Mouse (Mus musculus) urinary bladder, adult 2 months (tissue): Measurements from ENCODE around the gene Sf3b3. TPM values are rescaled to one million over a fixed set of nuclear protein-coding genes. Genes with fewer than 3 reads are reported as not detected.
"Not testable (repeated sequence)": the region's sequence is repeated elsewhere in the genome, so short reads cannot be mapped to it uniquely, and the experiment has no call there.

Experiments
- DNase-seq: peaks from one replicate; pipeline ENCODE4 v3.0.0; 2022; ENCODE audit warnings: low spot score
- polyA plus RNA-seq: library from polyadenylated mRNA; depleted of rRNA; stranded (reverse); fragments of >200 nt; gene quantifications from 2 replicates; pipeline ENCODE4 v1.2.3, GENCODE M21; 2012

Sf3b3 gene
- polyA plus RNA-seq, 1 experiment = 32.3 TPM

DNA sequence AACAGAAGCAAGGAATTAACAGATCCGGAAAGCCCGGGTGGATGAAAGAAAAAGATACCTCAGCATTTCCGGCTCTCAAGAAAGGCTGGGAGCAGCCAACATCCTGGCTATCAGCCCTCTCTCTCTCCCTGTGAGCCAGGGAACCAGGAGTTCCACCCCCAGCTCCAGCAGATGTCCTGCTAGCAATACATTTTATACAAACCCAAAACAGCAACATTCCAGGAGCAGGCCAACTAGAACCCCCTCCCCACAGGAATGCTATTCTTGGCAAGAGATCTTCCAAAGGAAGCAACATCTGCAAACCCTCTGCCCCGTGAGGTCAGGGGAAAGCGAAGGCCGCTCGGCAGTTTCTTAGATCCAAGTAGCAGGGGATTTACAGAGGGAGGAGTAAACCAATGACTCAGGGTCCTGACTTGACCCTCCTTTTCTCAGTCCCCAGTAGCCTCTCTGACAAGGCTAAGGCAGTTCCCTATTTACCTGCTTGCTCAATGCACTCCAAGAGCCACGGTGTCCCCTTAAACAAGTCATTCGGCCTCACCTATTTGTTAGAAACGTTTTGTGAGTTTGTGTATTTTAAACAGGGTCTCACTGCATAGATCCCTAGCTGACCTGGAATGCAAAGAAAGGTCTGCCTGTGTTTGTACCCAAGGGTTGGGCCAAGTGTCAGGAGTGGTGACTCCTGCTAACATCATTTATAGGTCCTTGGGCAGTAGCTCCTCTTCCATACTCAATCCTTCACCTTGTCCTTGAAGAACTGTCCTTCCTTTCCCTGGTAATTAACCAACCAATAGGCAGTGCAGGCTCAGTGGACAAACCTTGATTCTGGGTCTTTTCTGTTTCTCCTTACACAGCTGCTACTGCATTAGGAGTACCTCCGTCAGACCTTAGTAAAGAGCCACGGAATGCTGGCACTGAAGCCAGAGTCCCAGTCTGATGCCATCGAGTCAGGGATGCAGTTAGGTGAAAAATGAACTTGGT lies 37.8 kb downstream of the Sf3b3 start:
- no peak for DNase-seq

DNA sequence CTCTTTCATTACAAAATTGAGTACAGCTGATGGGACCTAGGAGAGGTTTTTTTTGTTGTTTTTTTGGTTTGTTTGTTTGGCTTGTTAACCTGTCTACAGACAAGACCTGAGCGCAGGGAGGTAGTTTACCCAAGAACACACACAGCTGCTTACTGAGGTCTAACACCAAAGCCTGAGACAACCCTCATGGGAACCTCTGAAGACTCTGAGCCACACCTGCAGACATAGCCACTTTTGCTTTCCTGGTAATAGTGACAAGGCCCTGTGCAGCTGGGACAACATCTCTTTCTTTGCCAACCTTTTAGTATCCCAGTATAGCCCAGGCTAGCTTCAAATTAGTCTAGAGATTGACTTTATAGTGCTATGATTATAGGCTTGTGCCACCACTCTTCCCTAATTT lies 40.4 kb downstream of the Sf3b3 start:
- no peak for DNase-seq

DNA sequence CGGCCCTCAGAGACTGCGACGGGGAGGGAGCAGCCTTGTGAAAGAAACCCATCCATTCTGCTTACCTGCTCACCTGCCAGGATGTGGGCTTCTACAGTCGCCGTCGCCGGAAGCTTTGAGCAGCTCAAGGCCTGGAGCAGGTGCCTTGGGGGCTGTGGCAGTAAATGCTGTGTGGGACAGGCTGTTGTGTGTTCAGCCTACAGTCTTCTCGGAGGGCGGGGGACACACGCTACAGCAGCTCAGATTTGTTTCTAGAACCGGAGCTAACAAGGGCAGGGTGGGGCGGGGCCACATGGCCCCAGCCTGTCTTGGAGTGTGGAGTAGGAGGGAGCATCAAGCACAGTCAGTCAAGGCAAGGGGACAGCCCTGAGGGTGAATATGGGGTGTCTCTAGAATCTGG lies 40.9 kb downstream of the Sf3b3 start, which contains the start of gene Il34:
Gene Il34 (minus strand): TSS at position 256 of the 400 bp plus-strand sequence.
- no peak for DNase-seq

DNA sequence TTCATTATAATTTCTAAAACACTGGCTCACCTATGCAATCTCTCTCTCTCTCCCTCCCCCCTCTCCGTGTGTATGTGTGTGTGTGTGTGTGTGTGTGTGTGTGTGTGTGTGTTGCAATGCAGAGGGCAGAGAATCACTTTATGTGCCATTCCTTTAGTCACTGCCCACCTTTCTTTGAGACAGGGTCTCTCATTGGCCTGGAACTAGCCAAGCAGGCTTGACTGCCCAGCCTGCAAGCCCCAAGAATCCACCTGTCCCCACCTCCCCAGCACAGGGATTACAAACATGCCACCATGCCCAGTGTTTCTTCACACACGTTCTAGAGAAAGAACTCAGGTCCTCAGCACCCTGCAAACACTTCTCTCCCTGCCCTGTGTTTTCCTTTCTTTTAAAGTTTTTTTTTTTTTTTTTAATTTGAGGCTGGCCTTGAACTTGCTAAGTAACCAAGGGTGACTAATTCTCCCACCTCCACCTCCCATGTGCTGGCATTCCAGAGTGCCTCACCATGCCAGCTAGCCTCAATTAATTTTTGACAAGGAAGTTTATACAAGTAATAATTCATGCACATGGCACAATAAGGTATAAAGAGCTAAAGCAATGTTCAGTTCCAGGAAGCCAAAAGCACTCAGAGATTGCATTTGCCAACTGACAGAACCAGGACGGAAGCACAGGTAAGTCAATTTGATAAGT lies 41.6 kb downstream of the Sf3b3 start:
- DNase-seq = no peak

DNA sequence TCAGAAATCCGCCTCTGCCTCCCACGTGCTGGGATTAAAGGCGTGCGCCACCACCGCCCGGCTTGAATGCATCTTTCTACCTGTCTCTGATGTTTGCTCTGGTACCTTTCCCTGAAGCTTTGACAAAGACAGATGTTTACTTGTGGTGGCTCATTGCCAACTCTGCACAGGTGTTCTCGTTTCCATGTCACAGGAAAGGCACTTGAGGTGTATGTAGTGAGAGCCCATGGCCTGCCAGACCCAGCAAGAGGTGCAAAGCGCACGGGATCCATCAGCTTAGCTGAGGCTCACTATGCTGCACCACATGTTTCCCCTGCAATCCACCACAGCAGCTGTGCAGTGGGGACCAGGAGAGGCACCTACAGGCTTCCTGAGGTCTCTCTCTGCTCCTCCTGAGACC lies 42.7 kb downstream of the Sf3b3 start:
- no peak for DNase-seq

DNA sequence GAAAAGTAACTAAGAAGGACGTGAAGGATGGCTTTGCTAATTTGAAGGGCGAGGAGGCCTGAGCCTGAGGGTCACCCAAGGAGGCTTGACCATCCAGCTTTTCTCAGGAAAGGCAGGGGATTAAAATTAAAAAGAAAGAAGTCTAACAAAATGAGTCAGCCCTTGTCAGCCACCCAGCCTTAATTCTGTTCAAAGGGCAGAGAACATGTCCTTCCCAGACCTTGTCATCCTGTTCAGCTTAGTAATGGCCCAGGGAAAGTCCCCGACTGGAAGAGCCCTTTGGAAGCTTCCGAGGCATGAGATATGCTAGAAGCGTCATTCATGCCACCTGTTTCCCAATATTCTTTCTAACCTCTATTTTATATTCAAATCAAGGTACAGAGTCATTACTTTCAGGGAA lies 43.6 kb downstream of the Sf3b3 start:
- DNase-seq = no peak

DNA sequence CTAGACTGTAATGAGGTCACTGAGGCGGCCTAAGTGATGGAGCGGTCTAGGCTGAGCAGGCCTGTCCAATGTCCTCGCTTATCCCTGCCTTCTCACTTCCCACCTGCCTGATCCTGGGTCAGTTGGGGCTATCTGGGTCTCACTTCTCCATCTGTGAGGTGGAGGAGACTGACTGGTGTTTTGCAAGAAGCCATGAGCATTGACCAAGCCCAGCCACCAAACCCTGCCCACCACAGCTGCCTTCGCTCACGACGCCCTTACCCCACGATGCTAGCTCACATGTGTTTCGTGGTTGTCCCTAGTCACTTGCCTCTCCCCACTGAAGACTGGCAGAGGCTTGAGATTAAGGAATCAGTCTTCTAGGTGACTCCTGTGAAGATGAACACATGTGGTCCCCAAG lies 49.5 kb downstream of the Sf3b3 start:
- DNase-seq = no peak

DNA sequence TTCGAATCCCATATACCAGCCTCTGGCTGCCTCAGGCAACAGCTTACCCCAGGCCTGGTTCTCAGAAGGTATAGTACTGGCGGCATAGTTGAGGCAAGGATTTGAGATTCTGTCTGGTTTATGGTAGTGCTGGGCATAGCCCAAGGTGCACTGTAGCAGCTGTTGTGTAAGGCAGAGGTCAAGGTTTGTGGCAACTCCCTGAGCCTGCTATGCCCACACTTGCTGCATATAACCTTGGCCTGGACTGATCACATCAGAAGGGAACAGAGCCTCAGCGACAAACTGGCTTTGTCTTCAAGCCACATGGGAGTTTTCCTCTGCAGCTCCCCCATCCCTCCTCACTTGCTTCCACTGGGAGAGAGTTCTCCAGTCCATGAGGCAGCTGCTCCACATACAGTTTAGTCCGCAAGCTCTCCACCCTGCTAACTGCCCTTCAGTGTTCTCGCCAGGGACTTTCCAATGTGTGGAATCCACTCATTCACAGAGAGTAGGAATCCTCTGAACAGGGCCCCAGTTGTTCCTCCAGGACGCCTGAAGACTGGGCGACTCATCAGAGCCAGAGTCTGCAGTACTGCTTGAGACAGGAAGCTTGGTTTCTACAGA lies 52.1 kb downstream of the Sf3b3 start:
- DNase-seq = no peak

DNA sequence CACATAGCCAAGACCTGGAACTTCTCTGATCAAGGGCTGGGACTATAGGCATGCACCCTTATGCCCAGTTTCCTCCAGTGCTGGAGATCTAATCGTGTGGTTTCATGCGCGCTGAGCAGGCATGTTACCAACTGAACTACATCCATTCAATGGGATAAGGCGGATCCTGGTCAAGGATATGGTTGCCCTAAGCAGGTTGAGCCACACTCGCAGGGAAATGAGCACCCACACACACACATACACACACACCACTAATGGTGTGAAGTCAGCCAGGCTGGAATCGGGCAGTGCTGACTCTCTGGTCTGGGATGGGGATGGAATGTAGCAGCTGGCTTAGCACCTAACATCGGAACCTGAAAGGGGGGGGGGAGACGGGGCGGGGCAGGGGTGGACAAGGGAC lies 52.7 kb downstream of the Sf3b3 start:
- DNase-seq = no peak

DNA sequence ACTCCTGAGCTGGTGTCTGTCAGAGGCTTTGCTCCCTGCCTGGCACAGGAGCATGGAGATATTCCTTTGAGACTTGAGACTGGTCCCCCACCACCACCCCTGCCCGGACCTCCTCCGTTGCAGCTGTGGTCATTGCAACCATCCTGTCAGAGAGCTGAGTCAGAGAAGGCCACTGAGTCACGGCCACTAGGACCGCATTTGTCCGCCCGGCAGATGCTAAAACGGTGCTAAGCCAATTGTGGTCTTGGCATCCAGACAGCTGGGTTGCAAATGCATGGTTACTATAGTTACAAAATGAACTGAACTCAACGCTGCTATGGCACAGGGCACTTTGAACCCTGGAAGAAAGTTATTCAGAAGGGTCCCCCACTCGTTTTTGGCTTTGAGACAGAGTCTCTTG lies 53.1 kb downstream of the Sf3b3 start:
- no peak for DNase-seq

DNA sequence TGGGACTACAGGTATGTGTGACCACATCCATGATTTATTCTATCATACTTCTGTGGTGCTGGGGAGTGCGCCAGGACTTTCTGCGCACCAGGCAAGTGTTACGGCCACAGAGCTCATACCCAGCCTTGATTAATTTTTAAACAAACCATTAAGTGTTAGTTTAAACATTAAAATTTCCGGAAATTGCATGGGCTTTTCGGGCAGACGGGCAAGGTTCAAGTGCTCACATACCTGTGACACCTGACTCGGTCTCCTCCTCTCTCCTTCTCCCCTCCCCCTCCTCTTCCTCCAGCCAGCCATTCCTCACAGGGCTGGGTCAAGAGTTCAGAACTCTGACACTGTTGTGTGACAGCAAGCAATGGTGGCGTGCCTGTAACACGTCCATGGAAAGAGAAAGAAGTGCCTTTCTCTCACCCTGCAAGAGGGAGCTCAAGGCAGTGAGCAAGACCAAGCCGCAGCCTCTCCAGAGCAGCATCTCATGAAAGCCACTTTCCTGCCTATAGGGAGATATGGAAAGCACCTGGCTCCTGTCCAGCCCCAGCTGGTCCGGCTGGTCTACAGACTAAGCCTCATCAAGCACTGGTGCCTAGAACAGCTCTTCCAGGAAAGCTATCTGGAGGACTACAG lies 53.9 kb downstream of the Sf3b3 start:
- no peak for DNase-seq

DNA sequence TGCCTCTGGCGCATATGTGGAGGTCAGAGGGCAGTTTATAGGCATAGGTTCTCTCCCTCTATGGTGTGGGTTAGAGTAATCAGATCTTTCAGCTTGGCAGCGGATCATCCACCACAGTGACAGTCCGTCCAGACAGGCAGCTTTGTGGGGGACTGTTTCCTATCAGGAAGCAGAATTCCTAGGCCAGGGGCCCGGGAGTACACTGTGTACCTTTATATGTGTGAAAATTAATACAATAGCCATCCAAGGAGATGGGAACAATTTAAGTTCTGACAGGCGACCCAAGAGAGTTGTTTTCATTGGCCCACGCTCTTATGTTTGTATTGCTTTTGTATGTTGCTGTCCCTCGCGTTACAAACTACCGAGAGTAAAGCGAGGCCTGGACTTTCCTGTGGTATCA lies 55.4 kb downstream of the Sf3b3 start:
- DNase-seq = no peak

DNA sequence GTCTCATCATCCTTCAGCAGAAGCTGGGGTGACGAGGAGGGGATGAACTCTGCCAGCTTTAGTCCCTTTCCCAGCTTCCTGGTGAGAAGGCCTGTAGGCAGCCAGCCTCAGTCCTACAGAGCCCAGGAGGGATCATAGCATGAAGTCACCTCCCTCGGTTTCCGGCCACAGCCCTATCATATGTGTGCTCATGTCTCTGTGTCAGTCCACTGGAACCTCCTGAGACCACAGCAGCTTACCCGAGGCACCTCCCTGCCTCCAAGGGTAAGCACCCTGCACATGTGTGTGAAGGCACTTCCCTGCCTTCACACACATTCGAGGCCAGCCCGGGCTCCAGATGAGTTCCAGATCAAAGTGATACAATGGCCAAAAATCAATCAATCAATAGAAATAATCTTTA lies 56.3 kb downstream of the Sf3b3 start:
- no peak for DNase-seq

DNA sequence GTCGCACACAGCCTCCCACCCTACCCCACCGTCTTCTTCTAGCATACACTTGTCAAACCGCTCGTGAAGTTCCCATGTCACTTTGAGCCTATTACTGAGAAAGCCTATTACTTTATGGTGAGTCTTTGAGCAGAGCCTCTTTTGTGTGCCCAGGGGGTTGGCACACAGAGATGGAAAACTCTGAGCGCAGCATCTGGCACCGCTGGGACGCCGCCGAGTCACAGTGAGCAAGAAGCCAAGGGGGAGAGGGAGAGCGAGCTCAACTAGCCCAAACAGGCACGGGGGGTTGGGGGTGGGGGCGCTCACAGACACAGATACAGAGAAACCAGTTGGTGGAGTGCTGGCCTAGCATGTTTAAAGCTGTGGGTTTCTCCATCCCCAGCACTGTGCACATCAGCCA lies 57.0 kb downstream of the Sf3b3 start:
- no peak for DNase-seq

DNA sequence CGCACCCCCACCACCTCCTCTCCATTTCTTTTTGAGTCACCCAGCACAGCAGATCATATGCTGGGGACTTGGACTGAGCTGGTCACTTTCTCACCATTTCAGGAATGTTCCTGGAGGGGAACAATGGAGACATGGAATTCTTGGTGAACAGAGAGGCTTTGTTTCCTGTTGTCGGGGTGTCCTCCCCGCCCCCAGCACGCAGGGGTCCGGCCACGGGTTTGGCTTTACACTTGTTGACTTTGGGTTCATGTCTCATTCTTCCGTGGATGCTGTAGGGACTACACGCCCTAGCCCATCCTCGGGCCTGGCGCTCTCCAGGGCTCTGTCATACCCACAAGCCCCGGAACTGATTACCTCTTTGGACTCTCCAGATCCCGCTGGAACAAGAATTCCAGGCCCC lies 57.6 kb downstream of the Sf3b3 start:
- DNase-seq = no peak

DNA sequence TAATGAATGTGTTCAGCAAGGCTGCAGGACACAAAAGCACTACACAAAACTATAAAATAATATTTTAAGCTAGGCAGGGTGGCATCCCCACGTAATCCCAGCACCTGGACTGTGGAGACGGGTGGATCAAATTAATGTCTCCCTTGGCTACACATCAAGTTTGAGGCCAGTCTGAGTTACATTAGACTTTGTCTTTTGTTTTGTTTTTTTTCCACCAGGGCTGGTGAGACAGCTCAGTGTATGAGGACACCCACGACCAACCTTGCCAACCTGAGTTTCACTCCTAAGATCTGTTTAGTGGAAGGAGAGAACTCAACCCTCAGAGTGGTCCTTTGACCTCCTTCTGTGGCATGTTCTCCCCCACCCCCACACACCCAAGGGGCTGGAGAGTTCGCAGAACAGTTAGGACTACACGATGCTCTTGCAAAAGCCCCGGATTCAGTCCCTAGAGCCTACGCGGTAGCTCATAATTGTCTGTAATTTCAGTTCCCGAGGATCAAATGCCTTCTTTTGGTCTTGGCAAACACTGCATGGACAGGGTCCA lies 59.1 kb downstream of the Sf3b3 start:
- no peak for DNase-seq

DNA sequence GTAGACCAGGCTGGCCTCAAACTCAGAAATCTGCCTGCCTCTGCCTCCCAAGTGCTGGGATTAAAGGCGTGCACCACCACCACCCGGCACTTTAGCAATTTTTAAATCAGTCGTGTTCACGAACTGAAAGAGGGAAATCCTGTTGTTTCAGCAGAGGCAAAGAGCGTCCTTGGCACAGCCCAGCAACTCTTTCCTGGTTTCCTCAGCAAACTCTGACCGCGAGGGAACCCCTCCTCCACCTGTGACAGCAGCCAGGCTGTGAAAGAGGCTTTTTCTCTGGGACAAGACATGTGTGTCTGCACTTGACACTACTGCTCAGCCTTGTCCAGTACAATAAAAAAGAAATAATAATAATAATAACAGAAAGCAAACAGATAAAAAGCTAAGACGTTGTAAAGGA lies 59.7 kb downstream of the Sf3b3 start:
- DNase-seq = no peak

DNA sequence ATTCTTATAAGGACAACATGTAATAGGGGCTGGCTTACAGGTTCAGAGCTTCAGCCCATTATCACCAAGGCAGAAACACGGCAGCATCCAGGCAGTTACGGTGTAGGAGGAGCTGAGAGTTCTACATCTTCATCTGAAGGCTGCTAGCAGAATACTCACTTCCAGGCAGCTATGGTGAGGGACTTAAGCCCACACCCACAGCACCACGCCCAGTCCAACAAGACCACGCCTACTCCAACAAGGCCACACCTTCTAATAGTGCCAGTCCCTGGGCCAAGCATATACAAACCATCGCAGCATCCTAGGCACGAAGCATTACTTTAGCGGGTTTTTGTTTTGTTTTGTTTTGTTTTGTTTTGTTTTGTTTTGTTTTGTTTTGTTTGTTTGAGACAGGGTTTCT lies 60.1 kb downstream of the Sf3b3 start:
- DNase-seq = not testable (repeated sequence)

DNA sequence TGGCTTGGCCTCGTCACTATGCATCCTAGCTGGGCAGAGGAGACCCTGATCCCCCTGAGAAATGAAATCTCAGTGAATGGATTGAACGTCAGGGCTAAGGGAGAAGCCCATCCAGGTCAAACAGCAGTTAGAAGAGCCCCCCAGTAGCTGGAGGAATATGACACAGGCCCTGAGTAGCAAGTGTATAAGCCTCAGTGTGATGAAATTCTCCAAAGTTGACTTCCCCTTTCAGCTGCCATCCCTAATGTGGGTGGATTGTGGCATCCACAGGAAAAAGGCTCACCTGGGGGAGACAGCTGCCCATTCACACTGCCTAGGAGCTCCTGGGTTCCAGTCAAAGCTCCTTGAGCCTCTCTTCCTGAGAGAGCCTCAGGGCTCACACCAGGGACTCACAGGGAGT lies 61.2 kb downstream of the Sf3b3 start:
- no peak for DNase-seq

DNA sequence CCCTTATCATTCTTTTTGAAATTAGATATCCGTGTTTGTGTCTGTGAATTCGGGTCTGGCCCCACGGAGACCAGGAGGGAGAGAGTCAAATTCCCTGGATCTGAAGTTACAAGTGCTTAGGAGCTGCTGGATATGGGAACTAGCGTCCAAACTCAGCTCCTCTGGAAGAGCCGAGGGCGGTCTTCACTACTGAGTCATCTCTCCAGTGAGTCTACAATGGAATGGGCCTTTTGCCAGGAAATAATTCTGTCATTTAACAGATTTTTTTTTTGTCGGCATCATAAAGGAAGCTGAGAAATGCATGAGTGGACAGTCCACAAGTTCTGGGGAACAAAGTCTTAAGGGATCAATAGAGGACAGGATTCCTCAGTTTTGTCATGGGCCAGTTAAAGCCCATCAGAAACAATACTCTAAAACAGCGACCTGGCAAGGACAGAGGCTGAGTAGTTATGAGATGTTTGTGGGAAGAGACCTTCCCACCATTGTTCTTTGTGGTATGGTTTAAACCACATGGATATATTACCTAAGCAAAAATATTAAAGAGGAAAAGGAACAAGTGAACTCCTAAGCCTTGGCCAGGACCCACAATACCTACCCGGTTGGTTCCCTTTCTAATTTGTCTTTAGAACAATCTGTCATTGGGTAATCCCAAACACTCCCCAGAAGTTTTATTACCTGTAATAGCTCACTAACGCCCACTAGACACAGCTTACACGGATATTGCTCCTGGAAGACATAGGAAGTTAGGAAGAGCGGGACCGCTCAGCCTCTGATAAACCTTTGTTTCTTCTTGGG lies 66.5 kb downstream of the Sf3b3 start:
- DNase-seq = no peak

DNA sequence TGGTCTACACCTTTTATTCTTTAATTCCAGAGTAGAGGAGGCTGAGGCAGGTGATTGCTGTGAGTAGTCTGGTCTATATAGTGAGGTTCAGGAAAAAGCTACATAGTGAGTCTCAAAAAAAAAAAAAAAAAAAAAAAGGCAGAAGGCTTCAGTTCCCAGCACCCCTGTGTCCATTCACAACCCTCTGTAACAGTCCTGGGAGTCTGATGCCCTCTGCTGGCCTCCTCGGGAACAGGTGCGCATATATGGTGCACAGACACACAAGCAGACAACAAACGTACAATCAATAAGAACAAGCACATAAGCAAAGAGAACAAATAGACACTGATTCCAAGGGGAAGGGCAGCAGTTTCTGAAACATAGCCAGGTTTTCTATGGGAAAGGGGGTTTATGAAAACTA lies 70.3 kb downstream of the Sf3b3 start:
- DNase-seq = no peak
